Mouse (Mus musculus) lung, postnatal 10 days (tissue): ENCODE data around the gene Ezr.
A peak's percentile ranks its signal among the peaks of the same experiment; 100 is the strongest.
"Not testable (repeated sequence)": the region's sequence is repeated elsewhere in the genome, so short reads cannot be mapped to it uniquely, and the experiment has no call there.

ENCODE experiments used
- DNase-seq: peaks from one replicate; pipeline ENCODE4 v3.0.0; 2021

Ezr gene

DNA sequence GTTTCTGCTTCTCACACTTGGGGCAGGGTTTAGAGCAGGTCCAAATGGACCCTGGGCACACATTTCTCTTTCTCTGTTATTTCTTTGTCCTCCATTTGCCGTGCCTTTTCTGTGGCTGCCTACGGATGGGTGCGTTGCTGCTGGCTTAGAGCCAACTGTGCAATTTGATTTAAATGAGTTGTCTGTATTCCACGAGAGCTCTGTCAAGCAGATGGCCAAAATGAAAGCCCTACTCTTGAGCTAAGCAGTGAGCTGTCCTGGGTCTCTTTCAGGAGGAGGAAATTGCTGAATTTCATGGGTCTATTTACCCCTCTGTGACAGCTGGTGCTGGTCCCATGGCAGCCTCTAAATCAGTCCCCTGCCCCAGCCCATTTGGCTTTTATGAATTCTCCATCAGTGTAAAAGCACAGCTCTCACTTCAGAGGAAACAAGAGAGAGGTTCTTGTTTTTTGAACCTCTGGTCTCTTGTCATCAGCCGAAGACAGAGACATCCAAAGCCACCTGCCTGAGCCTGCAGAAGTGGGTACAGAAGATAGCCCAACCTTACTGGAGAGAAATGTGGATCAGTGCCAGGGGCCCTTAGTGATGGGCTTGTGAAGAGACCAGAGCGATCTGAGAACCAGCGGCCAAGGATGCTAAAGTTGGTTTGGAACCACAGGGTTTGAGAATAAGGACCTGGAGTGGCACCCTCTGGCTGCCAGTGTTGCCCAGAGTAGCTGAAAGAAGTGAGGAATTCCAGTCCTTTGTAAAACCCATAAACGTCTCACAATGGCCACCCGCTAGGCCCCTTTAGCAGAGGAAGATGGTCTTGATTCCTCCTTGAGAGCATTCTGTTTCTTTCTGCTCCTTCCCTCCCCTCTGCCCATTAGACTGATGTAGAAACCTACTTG lies 79.0 kb downstream of the Ezr start:
- peak; percentile 60 for DNase-seq

DNA sequence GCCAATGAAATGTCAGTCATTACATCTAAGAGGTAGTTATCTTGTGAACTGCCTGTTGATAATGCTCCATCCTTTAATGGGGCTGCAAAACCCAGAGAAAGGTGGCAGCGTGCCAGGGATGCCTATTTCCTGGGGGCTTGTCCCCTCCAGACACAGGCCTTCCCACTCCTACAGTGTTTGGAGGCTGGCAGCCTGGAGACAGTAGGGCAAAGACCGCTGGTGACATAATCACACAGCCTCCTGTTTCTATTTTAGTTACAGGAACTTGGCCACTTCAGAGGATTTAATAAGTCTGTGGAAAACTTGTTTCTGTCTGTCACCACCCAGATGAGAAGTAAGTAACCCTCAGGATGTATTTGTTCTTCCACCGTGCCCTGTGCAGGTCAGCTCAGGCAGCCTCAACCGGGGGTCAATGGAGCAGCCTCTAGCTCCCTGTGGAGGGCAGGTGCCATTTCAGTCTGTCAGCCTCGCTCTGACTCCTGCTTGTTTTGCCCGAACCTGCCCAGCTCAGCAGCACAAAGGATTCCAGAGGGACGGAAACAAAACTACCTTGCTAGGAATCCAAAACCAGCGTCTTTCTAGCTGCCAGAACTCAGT lies 79.9 kb downstream of the Ezr start:
- DNase-seq, result peak; percentile 32

DNA sequence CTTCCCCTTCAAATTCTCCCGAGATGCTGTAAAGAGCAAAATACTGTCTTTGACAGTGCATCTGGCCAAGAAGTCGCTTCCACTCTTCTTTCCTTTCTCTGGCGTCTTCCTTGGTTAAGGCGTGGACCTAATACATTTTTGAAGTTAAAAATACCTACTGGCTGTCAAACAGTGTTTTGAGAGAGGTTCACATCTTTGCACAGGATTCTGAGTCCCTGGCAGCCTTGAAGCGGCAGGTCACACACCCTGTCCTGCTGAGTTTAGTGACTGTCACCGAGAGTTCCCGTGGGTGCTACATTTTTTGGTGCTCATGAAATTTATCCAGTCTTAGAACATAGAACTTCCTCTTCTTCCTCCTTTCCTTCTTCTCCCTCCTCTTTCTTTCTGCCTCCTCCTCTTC lies 82.5 kb downstream of the Ezr start:
- not testable (repeated sequence) for DNase-seq

DNA sequence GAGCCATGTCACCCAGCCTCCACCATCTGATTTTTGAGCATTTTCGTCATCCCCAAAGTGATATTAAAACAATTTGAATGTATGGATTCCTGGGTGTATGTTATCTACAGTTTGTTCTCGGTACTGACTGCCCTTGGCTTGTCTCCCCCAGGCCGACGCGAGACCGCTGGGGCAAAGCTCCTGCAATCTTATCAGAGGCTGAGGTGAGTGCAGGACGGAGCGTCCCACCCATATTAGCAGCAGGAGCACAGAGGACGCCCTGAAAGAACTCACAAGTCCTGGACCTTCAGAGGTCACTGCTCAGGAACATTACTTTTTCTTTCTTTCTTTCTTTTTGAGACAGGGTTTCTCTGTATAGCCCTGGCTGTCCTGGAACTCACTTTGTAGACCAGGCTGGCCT lies 83.1 kb downstream of the Ezr start:
- DNase-seq, result not testable (repeated sequence)

DNA sequence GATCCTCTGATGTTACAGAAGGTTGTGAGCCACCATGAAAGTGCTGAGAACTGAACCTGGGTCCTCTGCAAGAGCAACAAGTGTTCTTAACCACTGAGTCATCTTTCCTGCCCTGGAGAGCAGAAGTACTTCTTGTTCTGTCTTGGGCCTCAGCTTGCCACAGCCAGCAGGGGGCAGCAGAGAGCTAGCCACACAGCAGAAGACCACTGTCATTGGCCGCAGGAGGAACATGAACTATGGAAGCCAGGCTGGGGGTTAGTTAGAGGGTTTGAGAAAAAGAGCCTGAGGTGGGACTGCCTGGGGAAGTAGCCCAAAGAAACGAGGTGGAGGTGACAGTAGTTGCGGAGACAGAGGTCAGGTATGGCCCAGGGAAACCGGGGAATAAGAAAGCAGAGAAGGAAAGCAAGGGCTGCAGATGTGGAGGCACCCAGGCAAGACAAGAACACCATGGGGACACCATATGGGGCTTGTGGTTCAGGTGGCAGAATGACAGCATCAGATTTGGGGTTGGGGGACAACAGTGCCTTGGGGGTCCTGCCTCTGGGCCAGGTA lies 85.3 kb downstream of the Ezr start:
- DNase-seq, result peak; percentile 71

DNA sequence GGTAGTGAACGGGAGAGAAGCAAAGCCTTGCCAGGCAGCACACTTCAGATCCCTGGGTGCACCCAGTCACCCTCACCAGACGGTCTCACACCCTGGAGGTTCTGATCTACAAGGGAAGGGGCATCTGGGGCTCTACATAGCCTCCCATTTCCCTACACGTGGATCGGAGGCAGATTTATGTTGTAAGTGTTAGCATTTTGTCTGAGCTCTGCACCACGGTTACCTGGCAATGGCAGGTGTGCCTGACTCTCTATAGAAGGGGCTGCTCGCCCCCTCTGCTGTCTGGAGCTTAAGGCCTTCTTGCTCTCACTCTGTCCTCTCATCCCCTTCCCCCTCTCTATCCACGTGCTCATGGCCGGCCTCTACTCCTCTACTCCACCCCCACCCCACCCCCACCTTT lies 86.1 kb downstream of the Ezr start:
- not testable (repeated sequence) for DNase-seq

DNA sequence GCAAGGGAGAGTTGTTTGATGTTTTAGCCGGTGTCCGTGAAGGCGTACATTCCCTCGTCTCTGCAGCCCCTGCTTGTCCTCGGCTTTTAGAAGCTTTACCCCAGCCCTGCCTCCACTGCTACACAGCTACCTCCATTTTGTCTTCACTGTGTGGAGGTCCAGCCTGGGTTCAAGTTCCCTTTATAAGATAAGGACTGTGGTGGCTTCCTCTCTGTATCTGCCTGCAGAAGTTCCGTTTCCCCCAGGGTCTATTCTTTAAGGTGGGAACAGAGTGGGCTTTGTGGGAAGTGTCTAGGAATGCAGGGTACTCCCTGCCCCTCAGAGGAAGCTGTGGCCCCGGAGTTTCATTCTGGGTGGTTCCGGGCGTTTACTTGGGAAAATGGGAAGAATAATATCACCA lies 86.9 kb downstream of the Ezr start:
- DNase-seq, result not testable (repeated sequence)

DNA sequence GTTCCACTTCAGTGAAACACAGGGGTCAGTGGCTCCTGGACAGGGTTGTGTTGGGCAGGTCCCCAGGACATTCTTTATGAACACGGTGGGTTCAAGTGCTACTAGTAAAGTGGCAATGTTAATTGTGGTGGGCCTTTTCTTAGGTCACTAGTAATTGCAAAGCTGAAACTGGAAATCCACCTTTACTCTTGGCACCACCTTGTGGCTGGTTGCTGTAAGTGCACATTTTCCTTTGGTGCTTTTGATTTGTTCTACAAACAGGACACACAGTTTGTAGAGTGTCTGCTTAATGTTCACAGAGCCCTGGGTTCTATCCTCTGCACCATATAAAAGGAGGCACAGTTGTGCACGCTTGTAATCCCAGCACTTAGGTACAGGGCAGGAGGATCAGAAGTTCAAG lies 91.0 kb downstream of the Ezr start:
- DNase-seq, result peak; percentile 95

DNA sequence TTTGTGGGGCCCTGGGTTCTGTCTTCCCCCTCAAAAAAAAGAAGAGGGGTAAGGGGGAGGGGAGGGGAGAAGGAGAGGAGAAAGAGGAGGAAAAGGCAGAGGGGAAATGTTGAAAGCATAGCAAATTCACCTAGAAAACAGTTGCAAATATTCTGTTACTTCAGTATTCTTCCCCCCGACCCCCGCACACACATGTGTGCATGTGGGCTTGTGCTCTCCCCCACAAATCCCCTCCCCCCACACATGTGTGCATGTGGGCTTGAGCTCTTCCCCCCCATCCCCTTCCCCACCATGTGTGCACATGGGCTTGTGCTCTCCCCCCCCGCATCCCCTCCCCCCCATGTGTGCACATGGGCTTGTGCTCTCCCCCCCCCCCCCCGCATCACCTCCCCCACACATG lies 93.2 kb downstream of the Ezr start:
- DNase-seq, result not testable (repeated sequence)
